Mouse (Mus musculus): ENCODE data around the gene Gm13889. TPM values are rescaled to one million over a fixed set of nuclear protein-coding genes. Genes with fewer than 3 reads are reported as not detected.

Gene Gm13889
- polyA plus RNA-seq, 1 experiment from 2014 or later = 6.2 TPM

DNA sequence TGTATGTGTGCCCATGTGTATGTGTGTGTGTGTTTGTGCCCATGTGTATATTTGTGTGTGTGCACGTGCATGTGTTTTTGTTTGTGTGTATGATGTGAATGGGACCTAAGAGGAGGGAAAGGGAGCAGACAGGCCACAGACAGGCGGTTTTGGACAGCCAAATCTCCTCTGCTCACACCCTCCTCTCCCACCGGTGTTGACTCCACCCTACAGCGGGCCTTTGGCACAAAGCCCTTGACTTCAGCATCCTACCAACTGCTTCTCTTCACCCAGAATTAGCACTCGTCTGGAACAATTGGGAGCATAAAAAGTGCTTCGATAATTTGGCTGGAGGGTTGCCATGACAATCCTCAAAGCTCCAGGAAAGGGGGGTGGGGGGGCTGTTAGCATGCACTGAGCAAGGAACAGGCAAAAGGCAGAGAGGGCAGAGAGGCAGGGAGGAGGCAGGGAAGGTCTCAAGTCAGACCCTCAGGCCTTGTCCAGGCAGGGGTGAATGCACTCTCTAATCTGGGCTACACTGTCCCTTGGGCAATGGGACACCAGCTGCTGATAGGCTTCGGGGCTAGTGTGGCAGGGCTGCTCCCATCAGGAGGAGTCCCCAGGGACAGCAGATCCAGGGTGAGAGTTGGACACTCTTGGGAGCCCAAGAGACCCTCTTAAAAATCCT, 7.6 kb upstream of the Gm13889 start:
- H3K9ac ChIP-seq (replicated peaks; ENCODE audit: low read length) = no peak overlapping the region
- no peaks in the 10 kb centered on the region for H3K9me3 ChIP-seq (ENCODE audit: control insufficient read depth, low read length)
- DNase-seq = peak; percentile 33
- peaks cover 6% of the 10 kb centered on the region; the same call in 1 of the 2 replicates for H3K4me1 ChIP-seq (ENCODE audit: control insufficient read depth, insufficient read depth, low read length)
- ATAC-seq (ENCODE audit: low FRiP score, low TSS enrichment) = no peak; the same call in 1 of the 2 replicates
- H3K27ac ChIP-seq (replicated peaks; ENCODE audit: low read depth, low read length) = no peak overlapping the region
- H3K4me3 ChIP-seq (replicated peaks; ENCODE audit: low read depth, low read length) = no peak overlapping the region
- H3K27me3 ChIP-seq (ENCODE audit: control insufficient read depth, insufficient read depth, low read length) = no peaks in the 10 kb centered on the region
- H3K4me2 ChIP-seq (ENCODE audit: low read length) = no peak overlapping the region
- 35% methylated on average over 7 of the region's 7 CpGs for WGBS
- H3K36me3 ChIP-seq (ENCODE audit: control insufficient read depth, insufficient read depth, low read length) = no peaks in the 10 kb centered on the region

DNA sequence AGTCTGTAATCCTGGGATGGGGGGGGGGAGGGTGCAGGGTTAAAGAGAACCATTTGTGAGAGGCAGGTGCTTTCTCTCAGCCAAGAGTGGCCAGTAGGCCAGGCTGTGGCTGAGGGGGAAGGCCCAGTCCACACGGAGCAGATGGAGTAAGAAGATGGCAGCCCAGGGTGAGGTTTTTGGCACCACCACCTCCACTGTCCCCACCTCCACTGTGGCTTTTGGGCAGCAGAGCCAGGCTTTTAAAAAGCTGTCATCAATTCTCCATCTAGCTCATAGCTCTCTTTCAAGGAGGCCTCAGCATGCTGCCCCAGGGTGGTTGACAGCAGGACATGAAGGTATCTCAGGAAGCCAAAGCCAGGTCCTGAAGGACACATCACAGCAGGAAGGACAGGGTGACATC, 6.8 kb upstream of the Gm13889 start:
- 75% methylated on average over 1 of the region's 1 CpGs for WGBS
- ATAC-seq (ENCODE audit: low FRiP score, low TSS enrichment) (no peak), DNase-seq (no peak)
- Histone ChIP-seq H3K27me3 (ENCODE audit: control insufficient read depth, insufficient read depth, low read length) (no peaks in the 10 kb centered on the region), H3K27ac (replicated peaks; ENCODE audit: low read depth, low read length) (no peak overlapping the region), H3K36me3 (ENCODE audit: control insufficient read depth, insufficient read depth, low read length) (no peaks in the 10 kb centered on the region), H3K9me3 (ENCODE audit: control insufficient read depth, low read length) (no peaks in the 10 kb centered on the region), H3K9ac (replicated peaks; ENCODE audit: low read length) (no peak overlapping the region), H3K4me1 (ENCODE audit: control insufficient read depth, insufficient read depth, low read length) (peaks cover 6% of the 10 kb centered on the region; the same call in 1 of the 2 replicates), H3K4me2 (ENCODE audit: low read length) (no peak overlapping the region), H3K4me3 (replicated peaks; ENCODE audit: low read depth, low read length) (no peak overlapping the region)

DNA sequence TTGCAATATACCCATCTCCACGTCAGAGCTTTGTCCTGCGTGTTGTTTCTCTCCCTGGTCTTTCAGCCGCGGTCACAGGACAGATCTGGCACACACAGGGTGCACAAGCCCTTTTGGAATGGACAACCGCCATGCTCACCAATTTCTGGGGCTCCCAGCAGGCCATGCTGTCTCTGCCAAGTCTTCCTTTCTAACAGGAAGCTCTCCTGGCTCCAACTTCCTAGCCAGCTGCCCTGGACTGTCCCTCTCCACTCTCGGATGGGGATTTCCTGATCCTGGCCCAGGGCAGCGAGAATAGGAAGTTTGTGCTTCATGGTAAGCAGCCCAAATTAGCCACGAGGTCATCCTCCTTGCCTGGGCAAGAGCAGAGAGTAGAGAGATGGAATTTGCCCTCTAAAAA, 4.7 kb upstream of the Gm13889 start:
- Histone ChIP-seq H3K27me3 (ENCODE audit: control insufficient read depth, insufficient read depth, low read length) (no peaks in the 10 kb centered on the region), H3K27ac (replicated peaks; ENCODE audit: low read depth, low read length) (no peak overlapping the region), H3K4me1 (ENCODE audit: control insufficient read depth, insufficient read depth, low read length) (peaks cover 6% of the 10 kb centered on the region; the same call in 1 of the 2 replicates), H3K9me3 (ENCODE audit: control insufficient read depth, low read length) (no peaks in the 10 kb centered on the region), H3K4me2 (ENCODE audit: low read length) (no peak overlapping the region), H3K4me3 (replicated peaks; ENCODE audit: low read depth, low read length) (no peak overlapping the region), H3K36me3 (ENCODE audit: control insufficient read depth, insufficient read depth, low read length) (no peaks in the 10 kb centered on the region), H3K9ac (replicated peaks; ENCODE audit: low read length) (no peak overlapping the region)
- no peak for DNase-seq
- 81% methylated on average over 8 of the region's 8 CpGs for WGBS
- no peak for ATAC-seq (ENCODE audit: low FRiP score, low TSS enrichment)

DNA sequence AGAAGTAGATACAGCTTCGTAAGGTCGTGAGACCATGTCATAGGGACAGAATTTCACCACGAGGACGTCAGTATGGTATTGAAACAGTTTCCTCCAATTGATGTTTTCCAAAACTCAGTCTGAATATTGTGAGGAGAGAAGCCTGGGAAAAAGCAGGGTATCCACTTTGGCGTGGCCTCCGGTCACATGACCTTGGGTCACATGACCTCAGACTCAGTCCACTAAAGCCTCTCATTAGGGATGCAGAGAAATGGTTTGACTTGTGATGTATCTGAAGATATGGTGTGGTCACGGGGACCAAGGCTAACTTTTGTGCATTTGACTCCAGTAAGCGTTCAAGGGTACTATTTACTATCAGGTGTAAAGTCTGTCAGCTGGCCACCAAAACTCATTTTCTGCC, 2.3 kb upstream of the Gm13889 start:
- 77% methylated on average over 8 of the region's 8 CpGs for WGBS
- Histone ChIP-seq H3K9ac (replicated peaks; ENCODE audit: low read length) (no peak overlapping the region), H3K4me3 (replicated peaks; ENCODE audit: low read depth, low read length) (no peak overlapping the region), H3K4me2 (ENCODE audit: low read length) (no peak overlapping the region), H3K4me1 (ENCODE audit: control insufficient read depth, insufficient read depth, low read length) (peaks cover 12% of the 10 kb centered on the region), H3K27me3 (ENCODE audit: control insufficient read depth, insufficient read depth, low read length) (peaks cover 15% of the 10 kb centered on the region; the same call in 1 of the 2 replicates), H3K27ac (replicated peaks; ENCODE audit: low read depth, low read length) (no peak overlapping the region), H3K36me3 (ENCODE audit: control insufficient read depth, insufficient read depth, low read length) (no peaks in the 10 kb centered on the region), H3K9me3 (ENCODE audit: control insufficient read depth, low read length) (no peaks in the 10 kb centered on the region)
- ATAC-seq (ENCODE audit: low FRiP score, low TSS enrichment) = no peak
- no peak for DNase-seq

DNA sequence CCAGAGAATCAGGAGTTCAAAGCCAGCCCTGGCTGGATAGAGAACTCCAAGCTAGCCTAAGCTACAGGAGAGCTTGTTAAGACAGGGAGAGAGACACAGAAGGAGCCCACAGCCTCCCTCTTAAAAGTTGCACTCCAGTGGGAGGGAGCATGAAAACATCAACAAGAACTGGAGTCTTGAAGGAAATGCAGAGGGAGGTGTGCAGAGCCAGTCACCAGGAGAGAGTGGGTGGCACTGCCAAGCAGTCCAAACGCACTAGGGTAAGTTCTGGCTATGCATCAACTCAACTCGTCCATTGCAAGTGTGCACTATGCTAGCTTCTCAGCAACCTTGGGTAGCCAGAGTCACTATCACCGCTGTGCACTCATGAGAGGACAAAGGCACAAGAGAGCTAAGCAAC, 1.2 kb upstream of the Gm13889 start:
- no peak overlapping the region for H3K9ac ChIP-seq (replicated peaks; ENCODE audit: low read length)

DNA sequence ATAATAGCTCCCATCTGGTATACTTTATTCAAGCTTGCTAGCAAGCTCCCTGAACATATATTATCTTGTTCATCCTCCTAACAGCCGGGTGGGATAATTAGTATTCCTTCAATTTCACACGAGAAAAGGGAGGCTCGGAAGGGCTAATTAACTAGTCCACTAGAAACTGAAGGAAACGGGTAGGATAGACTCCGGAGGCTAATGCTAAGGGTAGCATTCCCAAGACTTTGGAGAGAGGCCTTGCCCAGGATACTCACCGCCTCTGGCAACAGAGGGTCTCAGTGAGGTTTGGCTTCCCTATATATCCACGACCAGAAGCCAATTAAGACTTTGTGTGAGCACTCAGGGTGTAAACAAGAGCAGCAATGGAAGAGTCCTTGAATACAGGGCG, 779 bp upstream of the Gm13889 start:
- Histone ChIP-seq H3K36me3 (ENCODE audit: control insufficient read depth, insufficient read depth, low read length) (no peaks in the 10 kb centered on the region), H3K27ac (replicated peaks; ENCODE audit: low read depth, low read length) (no peak overlapping the region), H3K27me3 (ENCODE audit: control insufficient read depth, insufficient read depth, low read length) (peaks cover 22% of the 10 kb centered on the region; the same call in 1 of the 2 replicates), H3K4me1 (ENCODE audit: control insufficient read depth, insufficient read depth, low read length) (peaks cover 12% of the 10 kb centered on the region), H3K9ac (replicated peaks; ENCODE audit: low read length) (no peak overlapping the region), H3K9me3 (ENCODE audit: control insufficient read depth, low read length) (no peaks in the 10 kb centered on the region), H3K4me2 (ENCODE audit: low read length) (no peak overlapping the region), H3K4me3 (replicated peaks; ENCODE audit: low read depth, low read length) (no peak overlapping the region)
- WGBS = 40% methylated on average over 8 of the region's 8 CpGs
- peak; percentile 19 for DNase-seq
- ATAC-seq (ENCODE audit: low FRiP score, low TSS enrichment) = no peak

More for the DNA sequence above, 1.2 kb upstream of the Gm13889 start:
- no peaks in the 10 kb centered on the region for H3K9me3 ChIP-seq (ENCODE audit: control insufficient read depth, low read length)
- no peak overlapping the region for H3K27ac ChIP-seq (replicated peaks; ENCODE audit: low read depth, low read length)
- H3K36me3 ChIP-seq (ENCODE audit: control insufficient read depth, insufficient read depth, low read length) = no peaks in the 10 kb centered on the region
- H3K4me3 ChIP-seq (replicated peaks; ENCODE audit: low read depth, low read length) = no peak overlapping the region
- no peak for DNase-seq
- no peak overlapping the region for H3K4me2 ChIP-seq (ENCODE audit: low read length)
- H3K27me3 ChIP-seq (ENCODE audit: control insufficient read depth, insufficient read depth, low read length) = peaks cover 22% of the 10 kb centered on the region; the same call in 1 of the 2 replicates
- ATAC-seq (ENCODE audit: low FRiP score, low TSS enrichment) = no peak
- H3K4me1 ChIP-seq (ENCODE audit: control insufficient read depth, insufficient read depth, low read length) = peaks cover 12% of the 10 kb centered on the region
- 68% methylated on average over 3 of the region's 3 CpGs for WGBS

DNA sequence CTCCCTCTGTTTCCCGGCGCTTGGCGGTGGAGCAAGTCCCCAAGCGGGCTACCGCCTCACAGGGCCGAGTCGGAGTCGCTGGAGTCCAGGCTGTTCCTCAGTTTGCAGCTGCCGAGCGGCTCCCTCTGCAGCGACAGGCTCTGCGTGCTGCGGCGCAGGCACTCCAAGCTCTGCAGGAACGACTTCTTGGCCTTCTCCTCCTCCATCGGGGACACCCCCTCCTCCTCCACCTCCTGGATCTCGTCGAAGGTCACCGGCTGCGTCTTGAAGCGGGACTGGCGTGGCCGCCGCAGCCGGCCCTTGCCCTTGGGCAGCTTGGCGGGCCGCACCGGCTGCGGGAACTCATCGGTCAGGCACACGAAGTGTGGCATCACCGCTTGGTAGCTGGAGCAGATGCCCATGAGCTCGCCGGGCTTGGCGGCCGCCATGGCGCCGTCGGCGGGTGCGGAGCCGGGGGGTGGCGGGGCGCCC, 635 bp downstream of the Gm13889 start:
- H3K4me3 ChIP-seq (replicated peaks; ENCODE audit: low read depth, low read length) = peak overlapping the region; percentile 59
- WGBS = under 1% methylated on average over 44 of the region's 44 CpGs

DNA sequence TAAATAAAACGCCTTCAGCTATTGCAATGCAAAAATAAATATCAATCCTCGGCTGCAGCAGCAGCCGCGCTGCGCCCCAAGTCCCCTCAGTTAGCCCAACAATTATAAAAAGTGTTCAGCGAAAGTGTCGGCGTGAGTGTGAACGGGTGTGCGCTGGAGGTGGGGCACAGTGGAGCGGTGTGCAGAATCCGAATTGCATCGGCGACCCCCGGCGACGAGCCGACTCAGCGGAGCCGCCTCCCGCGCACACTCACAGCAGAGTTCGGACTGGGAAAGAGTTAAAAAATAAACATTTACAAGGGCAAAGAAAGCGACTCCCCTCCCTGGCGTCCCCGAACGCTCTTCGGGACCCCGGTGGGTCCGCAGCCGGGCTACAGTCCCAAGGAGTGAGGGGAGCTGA, 1.1 kb downstream of the Gm13889 start:
- Histone ChIP-seq H3K36me3 (ENCODE audit: control insufficient read depth, insufficient read depth, low read length) (no peaks in the 10 kb centered on the region), H3K4me1 (ENCODE audit: control insufficient read depth, insufficient read depth, low read length) (peaks cover 12% of the 10 kb centered on the region), H3K27me3 (ENCODE audit: control insufficient read depth, insufficient read depth, low read length) (peaks cover 22% of the 10 kb centered on the region; the same call in 1 of the 2 replicates), H3K4me2 (ENCODE audit: low read length) (peak overlapping the region; percentile 99), H3K9me3 (ENCODE audit: control insufficient read depth, low read length) (no peaks in the 10 kb centered on the region), H3K4me3 (replicated peaks; ENCODE audit: low read depth, low read length) (peak overlapping the region; percentile 59), H3K27ac (replicated peaks; ENCODE audit: low read depth, low read length) (peak overlapping the region; percentile 55; the same call in 1 of the 2 replicates), H3K9ac (replicated peaks; ENCODE audit: low read length) (peak overlapping the region; percentile 72)
- DNase-seq (peak; percentile 59), ATAC-seq (ENCODE audit: low FRiP score, low TSS enrichment) (0 out of 2 replicates have a peak, but pooled peaks have one; percentile 22)
- under 1% methylated on average over 31 of the region's 31 CpGs for WGBS

More for the DNA sequence above, 635 bp downstream of the Gm13889 start:
- Histone ChIP-seq H3K9me3 (ENCODE audit: control insufficient read depth, low read length) (no peaks in the 10 kb centered on the region), H3K27me3 (ENCODE audit: control insufficient read depth, insufficient read depth, low read length) (peaks cover 22% of the 10 kb centered on the region; the same call in 1 of the 2 replicates), H3K9ac (replicated peaks; ENCODE audit: low read length) (peak overlapping the region; percentile 72), H3K27ac (replicated peaks; ENCODE audit: low read depth, low read length) (peak overlapping the region; percentile 55), H3K4me1 (ENCODE audit: control insufficient read depth, insufficient read depth, low read length) (peaks cover 12% of the 10 kb centered on the region), H3K4me2 (ENCODE audit: low read length) (peak overlapping the region; percentile 99), H3K36me3 (ENCODE audit: control insufficient read depth, insufficient read depth, low read length) (no peaks in the 10 kb centered on the region)
- ATAC-seq (ENCODE audit: low FRiP score, low TSS enrichment) (peak; percentile 47), DNase-seq (peak; percentile 80)
